Mouse (Mus musculus) heart, adult 2 months (tissue): ENCODE results near the gene Lypd4.

Source experiments
- CTCF ChIP-seq: fragments of 200-600 bp; IDR thresholded peaks from 2 replicates; pipeline ENCODE4 v1.8.1; 2022; ENCODE audit warnings: antibody characterized with exemption, mild to moderate bottlenecking, moderate library complexity
- POLR2A ChIP-seq: fragments of 200-500 bp; IDR thresholded peaks from 2 replicates; pipeline ENCODE4 v1.6.1; 2011; ENCODE audit warnings: mild to moderate bottlenecking, low read depth, low read length, control low read depth; ENCODE audit not compliant: insufficient read depth

GRCm38 (mm10) chr7:24883896-24884692 lies 14.4 kb upstream of the Lypd4 start, which contains the start of gene Rps19:
- peak; percentile 92 for TF ChIP-seq POLR2A
- peak; percentile 84 for TF ChIP-seq CTCF
